Mouse (Mus musculus) Muller cell, postnatal 12 days (primary cell): Measurements from ENCODE around the gene Hist1h2bj.
"Not testable (repeated sequence)": the region's sequence is repeated elsewhere in the genome, so short reads cannot be mapped to it uniquely, and the experiment has no call there.

Source experiments
- DNase-seq: peaks from one replicate; pipeline ENCODE4 v3.0.0-alpha.2; 2015; ENCODE audit errors: inconsistent ontology term

Gene Hist1h2bj

DNA sequence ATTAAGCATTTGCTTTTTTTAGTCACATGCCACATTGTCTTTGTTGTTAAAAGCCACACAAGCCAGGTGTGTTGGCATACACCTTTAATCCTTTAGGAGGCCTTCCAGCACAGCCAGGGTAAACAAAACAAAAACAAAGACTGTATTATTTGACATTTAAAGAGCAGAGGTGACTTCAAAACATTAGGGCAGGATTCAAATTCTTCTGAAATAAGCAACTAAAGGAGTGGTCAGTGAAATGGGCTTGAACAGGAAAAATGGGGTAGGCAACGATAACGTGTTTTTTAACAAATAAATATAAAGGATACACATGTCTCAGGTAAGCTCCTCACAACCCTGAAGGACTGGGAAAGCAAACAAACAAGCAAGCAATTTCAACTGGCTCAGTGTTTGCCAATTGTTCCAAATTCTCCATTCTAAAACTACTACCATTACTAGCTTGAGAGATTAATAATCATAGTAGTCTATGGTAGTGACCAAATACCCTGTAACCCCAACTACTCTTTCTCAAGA lies 3.0 kb upstream of the Hist1h2bj start:
- DNase-seq: no peak

DNA sequence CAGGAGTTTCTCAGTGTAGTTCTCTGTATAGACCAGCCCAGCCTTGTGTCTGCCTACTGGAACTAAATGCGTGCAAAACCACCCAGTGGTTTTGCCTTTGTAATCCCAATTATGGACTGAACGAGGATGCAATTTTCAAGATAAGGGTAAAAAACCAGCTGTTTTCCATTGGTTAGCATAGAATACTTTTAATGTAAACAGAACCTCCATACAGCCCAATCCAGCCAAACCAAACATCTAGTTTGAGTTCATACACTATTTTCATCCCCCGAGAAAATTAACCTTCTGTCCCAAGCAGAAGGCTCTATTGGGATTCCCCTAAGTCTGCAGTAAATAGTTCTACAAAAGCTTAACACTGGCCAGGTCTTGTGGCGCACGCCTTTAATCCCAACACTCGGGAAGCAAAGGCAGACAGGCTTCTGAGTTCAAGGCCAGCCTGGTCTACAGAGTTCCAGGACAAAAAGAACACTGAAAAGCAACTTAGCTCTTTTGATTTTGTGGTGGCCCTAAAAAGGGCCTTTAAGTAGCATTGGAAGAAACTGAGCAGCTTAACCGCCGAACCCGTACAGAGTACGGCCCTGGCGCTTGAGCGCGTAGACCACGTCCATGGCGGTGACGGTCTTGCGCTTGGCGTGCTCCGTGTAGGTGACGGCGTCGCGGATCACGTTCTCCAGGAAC lies 2.4 kb upstream of the Hist1h2bj start:
- DNase-seq: peak; percentile 65

DNA sequence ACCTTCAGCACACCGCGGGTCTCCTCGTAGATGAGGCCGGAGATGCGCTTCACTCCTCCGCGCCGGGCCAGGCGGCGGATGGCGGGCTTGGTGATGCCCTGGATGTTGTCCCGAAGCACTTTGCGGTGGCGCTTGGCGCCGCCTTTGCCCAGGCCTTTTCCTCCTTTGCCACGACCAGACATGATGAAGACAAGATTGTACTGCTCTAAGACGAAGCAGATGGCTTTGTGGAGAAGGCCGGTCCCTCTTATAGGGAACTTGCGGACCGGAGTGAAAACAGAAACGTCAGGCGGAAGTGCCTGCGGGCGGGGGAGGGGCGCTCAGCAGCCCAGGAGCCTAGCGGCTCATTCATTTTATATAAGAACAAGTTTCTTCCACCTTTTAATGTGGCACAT lies 1.9 kb upstream of the Hist1h2bj start, which contains the start of gene Hist1h4i:
Gene Hist1h4i, minus strand, starts transcription at position 221 of the 395 bp plus-strand sequence.
- DNase-seq: peak; percentile 91

DNA sequence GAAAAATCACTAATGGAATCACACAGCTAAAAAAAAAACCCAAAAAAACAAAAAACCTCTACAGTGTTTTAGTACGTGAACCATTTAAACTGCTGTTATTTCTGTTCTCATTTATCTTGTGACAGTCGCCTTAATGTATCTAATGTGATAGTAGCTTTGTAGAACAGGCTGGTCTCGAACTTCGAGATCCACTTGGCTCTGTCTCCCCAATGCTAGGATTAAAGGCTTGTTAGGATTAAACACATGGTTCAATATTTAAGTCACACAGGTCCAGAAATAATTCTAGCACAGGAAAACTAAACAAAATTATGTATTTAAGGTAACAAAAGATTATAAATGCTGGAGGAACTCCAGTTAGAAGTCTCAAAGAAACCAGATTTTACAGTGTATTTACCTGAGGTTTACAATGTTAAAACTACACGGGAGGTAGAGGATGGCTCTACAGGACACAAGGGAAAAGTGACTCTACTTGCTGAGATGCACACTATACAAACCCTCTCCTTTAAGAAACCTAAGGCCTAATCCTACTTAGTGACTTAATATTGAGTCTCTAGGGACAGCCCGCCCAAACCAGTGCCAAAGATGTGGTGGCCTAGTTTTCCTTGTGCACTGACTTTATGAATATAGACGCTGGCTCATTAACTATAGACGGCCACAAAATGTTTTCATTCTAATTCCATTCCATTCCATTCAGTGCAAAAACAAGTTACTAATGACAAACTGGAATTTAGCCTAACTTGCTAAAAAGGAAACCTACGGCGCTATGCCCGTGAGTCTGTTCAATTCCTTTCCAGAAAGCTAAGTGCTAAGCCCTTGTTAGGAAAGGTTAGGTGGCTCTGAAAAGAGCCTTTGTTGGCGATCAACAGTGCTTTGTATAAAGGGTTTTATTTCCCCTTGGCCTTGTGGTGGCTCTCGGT lies 1.1 kb upstream of the Hist1h2bj start:
- DNase-seq: peak; percentile 65

DNA sequence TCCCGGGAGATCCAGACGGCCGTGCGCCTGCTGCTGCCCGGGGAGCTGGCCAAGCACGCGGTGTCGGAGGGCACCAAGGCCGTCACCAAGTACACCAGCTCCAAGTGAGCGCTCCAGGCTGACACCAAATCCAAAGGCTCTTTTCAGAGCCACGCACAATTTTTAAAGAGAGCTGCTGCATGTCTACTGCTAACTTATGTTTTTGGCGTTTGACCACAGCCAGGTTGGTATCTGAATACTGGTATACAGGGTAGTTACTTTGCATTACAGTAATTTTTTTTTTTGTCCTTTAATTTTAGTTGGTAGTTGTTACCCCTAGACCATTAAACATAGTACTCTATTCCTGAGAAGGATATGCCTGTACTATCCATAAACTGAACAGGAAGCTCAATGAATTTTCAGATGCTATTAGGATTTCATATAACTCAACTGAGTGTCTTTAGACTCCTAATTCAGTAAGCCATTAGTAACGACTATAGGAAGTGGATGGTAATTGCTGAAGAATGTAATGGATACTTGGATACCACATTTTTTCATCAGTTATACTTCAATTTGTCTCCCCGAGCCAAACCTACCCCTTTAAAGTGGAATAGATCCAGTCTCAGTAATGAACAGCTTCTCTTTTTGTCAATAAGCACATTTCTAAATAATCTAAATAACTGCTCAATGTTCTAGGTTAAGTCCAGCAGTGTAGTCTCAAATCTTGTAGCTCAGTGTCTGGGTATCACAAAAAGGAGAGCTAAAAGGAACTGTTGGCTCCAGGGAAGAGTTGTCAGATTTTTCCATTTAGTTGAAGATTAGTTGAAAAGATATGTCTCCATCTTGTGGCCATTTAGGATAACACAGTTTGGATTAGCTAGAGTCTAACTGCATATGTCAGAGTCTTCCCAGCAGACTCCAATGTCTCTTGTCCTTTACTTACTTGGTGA lies 753 bp downstream of the Hist1h2bj start:
- peak; percentile 76 for DNase-seq

DNA sequence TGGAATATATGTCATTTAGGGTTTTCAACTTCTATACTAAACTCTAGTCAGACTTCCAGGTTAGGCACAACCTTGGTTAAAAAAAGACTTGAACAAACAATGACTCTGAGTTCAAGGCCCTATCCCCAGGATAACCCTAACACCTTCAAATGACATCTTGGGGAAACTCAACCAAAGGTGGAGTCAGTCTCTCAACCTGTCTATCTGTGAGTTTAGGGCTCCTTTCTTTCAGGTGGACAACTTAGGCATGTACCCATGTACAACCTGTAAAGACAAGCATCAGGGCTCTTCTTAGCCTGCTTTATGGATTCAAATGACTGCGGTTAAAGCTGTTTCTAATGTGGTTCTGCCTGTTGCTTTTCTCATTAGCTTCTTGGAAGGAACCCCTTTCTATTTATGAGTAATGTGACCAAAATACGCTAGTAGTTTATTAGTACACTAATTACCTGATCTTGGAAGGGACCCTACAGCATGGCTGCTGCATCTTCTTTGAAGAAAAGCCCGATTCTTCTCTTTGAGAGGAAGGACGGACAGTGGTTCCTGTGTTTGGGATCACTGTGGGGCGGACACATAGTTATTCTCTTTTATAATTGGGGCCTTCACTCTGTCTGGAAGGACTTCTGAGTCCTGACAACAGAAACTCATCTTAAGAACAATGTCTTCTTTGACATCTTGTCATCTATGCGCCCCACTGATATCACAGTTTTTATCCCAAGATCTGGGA lies 1.6 kb downstream of the Hist1h2bj start:
- DNase-seq: no peak

DNA sequence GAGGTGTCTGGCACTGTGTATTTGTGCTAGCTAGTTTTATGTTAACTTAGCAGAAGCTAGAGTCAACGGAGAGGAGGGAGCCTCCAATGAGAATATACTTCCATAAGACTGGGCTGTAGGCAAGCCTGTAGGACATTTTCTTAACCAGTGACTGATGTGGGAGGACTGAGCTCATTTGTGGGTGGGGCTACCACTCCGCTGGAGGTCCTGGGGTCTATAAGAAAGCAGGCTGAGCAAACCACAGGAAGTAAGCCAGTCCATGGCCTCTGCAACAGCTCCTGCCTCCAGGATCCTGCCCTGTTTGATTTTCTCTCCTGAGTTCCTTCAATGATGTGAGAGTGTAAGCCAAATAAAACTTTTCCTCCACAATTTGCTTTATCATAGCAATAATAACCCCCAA lies 2.3 kb downstream of the Hist1h2bj start:
- no peak for DNase-seq

DNA sequence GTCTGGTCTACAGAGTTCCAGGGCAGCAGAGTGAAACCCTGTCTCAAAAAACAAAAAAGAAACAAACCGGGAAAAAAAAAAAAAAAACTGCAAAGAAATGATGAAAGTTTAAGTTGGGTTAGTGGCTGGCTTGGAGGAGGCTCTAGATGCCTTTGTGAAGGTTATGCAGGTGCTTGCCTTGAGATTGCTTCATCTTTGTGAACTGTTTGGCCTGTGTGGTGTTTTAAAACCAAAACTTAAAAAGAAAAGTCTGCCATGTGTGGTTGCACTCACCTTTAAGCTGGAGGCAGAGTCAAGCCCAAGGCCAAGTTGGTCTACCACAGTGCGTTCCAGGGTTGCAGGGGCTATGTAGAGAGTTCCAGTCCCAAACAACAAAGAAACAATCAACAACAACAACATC lies 6.0 kb downstream of the Hist1h2bj start:
- no peak for DNase-seq

DNA sequence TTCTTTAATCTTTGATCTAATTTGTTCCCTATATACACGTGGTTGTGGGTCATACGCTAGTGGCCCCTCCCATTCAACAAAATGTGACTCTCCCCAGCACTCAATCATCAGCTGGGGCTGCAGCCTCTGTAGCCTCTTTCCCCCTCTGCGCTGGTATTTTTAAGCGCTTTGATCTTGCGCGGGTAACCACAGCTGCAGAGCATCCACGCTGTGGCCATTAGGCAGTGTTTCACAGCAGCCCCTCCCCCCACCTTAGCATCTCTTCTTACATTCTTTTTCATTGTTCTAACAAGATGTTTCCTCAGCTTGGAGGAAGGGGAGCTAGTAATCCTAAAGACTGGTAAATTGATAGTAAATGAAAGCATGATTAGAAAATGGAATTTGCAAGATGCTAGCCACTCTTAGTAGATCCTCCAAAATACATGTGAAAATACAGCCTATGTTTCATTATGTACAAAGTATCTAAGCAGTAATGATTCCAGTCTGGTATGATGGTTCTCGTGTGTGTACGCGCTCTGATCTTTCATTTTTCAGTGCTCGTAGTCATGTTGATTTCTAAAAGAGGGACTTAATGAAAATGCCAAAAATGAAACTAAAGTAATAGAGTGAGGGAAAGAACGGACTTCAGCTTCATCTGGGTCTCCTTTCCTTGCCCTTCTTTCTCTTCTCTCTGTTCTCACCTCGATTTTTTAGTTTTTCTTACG lies 6.9 kb downstream of the Hist1h2bj start:
- peak; percentile 82 for DNase-seq

DNA sequence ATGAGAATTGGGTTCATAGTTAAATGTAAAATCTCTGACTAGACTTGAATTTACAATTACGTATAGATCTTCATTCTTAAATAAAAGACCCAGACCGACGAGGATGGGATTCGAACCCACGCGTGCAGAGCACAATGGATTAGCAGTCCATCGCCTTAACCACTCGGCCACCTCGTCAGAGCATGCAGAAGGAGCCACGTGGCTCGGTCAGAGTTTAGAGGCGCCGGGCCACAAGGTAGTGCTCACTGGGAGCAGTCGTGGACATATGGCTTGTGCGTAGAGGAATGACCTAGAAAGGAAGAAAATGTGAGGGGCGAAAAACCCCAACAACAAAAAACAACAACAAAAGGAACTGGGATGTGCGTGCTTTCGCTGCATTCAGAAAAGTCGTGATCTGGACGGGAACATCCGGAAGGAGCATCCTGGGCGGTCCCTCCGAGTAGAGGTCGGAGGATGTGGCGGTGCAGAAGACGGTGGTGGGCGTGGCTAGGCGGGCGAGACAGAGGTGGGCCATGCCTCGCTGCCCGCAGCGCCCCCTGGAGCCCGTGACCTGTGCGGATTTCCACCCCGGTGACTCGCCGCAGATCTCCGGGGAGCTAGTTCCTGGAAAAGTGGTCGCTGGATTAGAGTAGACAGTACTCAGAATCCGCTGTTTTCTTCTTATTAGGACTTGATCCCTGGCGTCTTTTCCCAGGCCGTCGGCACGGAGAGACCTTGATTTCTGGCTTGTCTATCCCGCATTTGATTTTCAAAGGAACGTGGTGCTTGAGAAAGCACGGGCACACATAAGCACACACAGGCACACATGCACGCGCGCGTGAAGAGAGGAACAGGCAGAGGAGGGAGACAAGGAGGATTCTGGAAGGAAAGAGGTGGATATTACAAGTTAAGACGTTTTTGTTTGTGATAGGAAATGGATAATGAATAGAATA lies 7.8 kb downstream of the Hist1h2bj start:
- peak; percentile 96 for DNase-seq

DNA sequence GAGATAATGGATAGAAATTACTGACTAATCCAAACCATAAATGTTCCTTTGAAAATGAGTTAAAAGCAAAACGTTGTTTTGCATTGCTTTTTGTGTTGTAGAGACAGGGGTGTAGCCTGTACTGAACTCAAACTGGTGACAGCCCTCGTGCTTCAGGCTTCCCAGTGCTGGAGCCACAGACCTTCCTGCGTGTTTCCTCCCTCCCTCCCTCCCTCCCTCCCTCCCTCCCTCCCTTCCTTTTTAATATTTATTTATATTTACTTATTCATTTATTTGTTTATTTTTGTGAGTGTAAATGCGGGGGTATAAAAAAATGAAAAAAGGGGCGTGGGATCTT lies 8.5 kb downstream of the Hist1h2bj start:
- DNase-seq: no peak

DNA sequence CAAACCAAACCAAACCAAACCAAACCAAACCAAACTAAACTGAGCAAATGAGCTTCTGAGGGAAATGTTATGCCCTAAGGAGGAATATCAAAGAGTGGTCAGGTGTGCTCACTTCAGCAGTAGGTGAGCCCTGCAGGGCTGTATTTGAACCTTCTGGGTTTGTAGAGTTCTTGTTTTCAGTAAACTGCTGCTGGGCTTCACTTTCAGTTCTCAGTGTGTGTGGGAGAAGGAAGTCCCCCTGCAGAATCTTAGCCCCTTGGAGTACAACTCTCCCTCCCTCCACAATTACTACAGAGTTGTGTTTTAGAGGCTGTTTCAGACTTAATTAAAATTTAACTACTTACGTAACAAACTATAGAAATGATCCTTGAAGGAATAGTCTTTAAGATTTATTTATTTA lies 10.7 kb downstream of the Hist1h2bj start:
- no peak for DNase-seq

DNA sequence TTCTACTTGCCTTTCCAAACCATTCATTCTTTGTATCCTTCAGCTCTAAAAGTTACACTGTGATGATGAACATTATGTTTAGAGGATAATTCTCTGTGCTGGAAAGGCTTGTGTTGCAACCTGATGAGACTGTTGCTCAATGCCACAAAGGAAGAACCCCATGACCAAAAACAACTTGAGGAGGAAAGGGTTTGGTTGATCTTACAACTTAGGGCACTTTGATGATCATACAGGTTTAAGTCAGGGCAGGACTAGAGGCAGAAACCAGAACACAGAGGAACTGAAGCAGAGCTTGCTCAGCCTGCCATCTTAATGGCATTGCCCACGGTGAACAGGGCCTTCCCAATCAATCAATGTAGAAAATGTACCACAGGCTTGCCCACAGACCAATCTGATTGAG lies 18.4 kb downstream of the Hist1h2bj start:
- DNase-seq: no peak

DNA sequence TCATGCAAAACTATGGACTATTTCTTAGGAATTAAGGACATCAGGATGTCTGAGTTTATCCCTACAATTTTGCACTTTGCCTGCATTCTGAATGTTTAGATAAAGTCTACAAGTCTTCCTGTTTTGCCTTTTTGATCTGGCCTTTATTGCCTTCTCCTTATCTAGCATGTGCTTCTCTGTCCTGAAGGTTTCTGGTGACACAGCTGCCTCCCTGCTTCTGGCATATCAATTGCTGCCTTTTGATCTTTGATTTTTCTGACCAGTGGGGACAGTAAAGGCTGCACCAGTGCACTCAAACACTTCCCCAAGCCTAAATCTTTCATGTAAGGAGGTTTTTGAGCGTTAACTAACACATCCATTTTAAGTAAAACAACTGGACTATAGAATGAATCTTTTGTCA lies 20.5 kb downstream of the Hist1h2bj start:
- DNase-seq: no peak

DNA sequence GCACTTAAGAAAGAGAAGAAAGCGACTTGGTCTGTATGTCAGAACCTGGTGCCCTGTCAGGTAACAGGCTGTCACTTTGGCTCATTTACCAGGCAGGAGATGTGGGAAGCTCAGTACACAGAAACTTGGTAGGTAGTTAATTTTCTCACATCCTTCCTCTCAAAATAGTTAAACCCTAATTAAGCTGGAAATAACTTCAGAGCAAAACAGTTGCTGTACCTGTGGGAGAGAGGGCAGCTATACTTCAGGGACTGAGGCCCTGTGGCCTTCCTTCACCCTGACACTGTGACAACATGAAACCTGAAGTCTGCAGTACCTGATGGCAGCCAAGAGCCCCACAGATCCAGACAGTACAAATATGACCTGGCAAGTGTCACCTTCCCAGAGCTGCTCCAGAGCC lies 41.1 kb downstream of the Hist1h2bj start, which contains the start of gene Vmn1r188:
Gene Vmn1r188, plus strand, starts transcription at position 301 of the 400 bp plus-strand sequence.
- not testable (repeated sequence) for DNase-seq
